Mouse (Mus musculus): Measurements from ENCODE around the gene 4921517D22Rik. TPM values are rescaled to one million over a fixed set of nuclear protein-coding genes. Genes with fewer than 3 reads are reported as not detected.

4921517D22Rik gene
- polyA plus RNA-seq, 1 experiment from 2014 or later = not detected

Other genes starting within 250 kb of the 4921517D22Rik start
- 11.3 and 12.3 TPM in 2 replicates for gene Agtpbp1, start 108.9 kb downstream of the 4921517D22Rik start, polyA plus RNA-seq (2016; fragmentation: Nextera tagmentation; extraction: Ambion mirVana)
- 104 and 105 TPM in 2 replicates for gene Naa35, start 108.8 kb downstream of the 4921517D22Rik start, polyA plus RNA-seq (2016; fragmentation: Nextera tagmentation; extraction: Ambion mirVana)
- gene Golm1, start 18.3 kb downstream of the 4921517D22Rik start, polyA plus RNA-seq (2016; fragmentation: Nextera tagmentation; extraction: Ambion mirVana) = 144 and 181 TPM in 2 replicates
- gene Spata31d1a, start 16.2 kb upstream of the 4921517D22Rik start, polyA plus RNA-seq (2016; fragmentation: Nextera tagmentation; extraction: Ambion mirVana) = 0.05 TPM in 1 of 2 replicates, not detected in the other
- 0.04 TPM in 1 of 2 replicates, not detected in the other for gene Spata31d1b, start 18.2 kb upstream of the 4921517D22Rik start, polyA plus RNA-seq (2016; fragmentation: Nextera tagmentation; extraction: Ambion mirVana)
- gene Spata31d1d, start 37.6 kb upstream of the 4921517D22Rik start, polyA plus RNA-seq (2016; fragmentation: Nextera tagmentation; extraction: Ambion mirVana) = not detected in 2 replicates
- 0.18 TPM in 1 of 2 replicates, not detected in the other for gene 1700014D04Rik, start 52.6 kb upstream of the 4921517D22Rik start, polyA plus RNA-seq (2016; fragmentation: Nextera tagmentation; extraction: Ambion mirVana)
- gene Isca1, start 75.7 kb upstream of the 4921517D22Rik start, polyA plus RNA-seq (2016; fragmentation: Nextera tagmentation; extraction: Ambion mirVana) = 101 and 116 TPM in 2 replicates
- gene Gm49354, start 88.1 kb upstream of the 4921517D22Rik start, polyA plus RNA-seq (2016; fragmentation: Nextera tagmentation; extraction: Ambion mirVana) = not detected in 2 replicates
- gene Tut7, start 129.0 kb upstream of the 4921517D22Rik start, polyA plus RNA-seq (2016; fragmentation: Nextera tagmentation; extraction: Ambion mirVana) = 35.4 and 40.2 TPM in 2 replicates